Mouse (Mus musculus) intestine, embryonic 15.5 days (tissue): ENCODE results near the gene Gm45837. TPM values are rescaled to one million over a fixed set of nuclear protein-coding genes. Genes with fewer than 3 reads are reported as not detected.

Experiments
- ATAC-seq: fragments of 200-750 bp; cut with Nextera tagmentation; 2 replicates; pipeline ENCODE4 v1.8.0; 2017; ENCODE audit warnings: moderate TSS enrichment, moderate library complexity
- H3K27ac ChIP-seq: fragments of 300-500 bp; sonication (generic); 2 replicates; pipeline ENCODE4 v1.5.1; 2015; ENCODE audit warnings: mild to moderate bottlenecking, inconsistent platforms
- H3K27me3 ChIP-seq: fragments of 300-500 bp; sonication (generic); replicated peaks from 2 replicates; pipeline ENCODE4 v1.6.1; 2015; ENCODE audit warnings: inconsistent platforms
- H3K36me3 ChIP-seq: fragments of 300-500 bp; sonication (generic); 2 replicates; pipeline ENCODE4 v1.6.1; 2015; ENCODE audit warnings: inconsistent platforms
- H3K4me1 ChIP-seq: fragments of 300-500 bp; sonication (generic); replicated peaks from 2 replicates; pipeline ENCODE4 v1.6.1; 2015; ENCODE audit warnings: inconsistent platforms
- H3K4me2 ChIP-seq: fragments of 300-500 bp; sonication (generic); replicated peaks from 2 replicates; pipeline ENCODE4 v1.6.1; 2015; ENCODE audit warnings: mild to moderate bottlenecking, inconsistent platforms
- H3K4me3 ChIP-seq: fragments of 300-500 bp; sonication (generic); replicated peaks from 2 replicates; pipeline ENCODE4 v1.5.1; 2015; ENCODE audit warnings: inconsistent platforms
- H3K9ac ChIP-seq: fragments of 300-500 bp; sonication (generic); 2 replicates; pipeline ENCODE4 v1.6.1; 2015; ENCODE audit warnings: inconsistent platforms
- H3K9me3 ChIP-seq: fragments of 300-500 bp; sonication (generic); 2 replicates; pipeline ENCODE4 v1.6.1; 2016; ENCODE audit warnings: inconsistent platforms
- WGBS: fragments of 180-500 bp; shearing (Covaris S2); methylation state at CpG from one replicate; pipeline ENCODE4 v1.1.7; 2015; 5-methylcytosine and 5-hydroxymethylcytosine counted together
- polyA plus RNA-seq: library from polyadenylated mRNA; unstranded; fragments of >200 nt; fragmentation: Nextera tagmentation; extraction: Ambion mirVana; gene quantifications from 2 replicates; pipeline ENCODE4 v1.2.1, GENCODE M21; 2015

Gm45837 gene
- polyA plus RNA-seq, 1 experiment from 2014 or later: 3.5 TPM

GRCm38 (mm10) chr7:101378796-101379465, 31.8 kb upstream of the Gm45837 start:
- H3K4me3 ChIP-seq: peak overlapping the region; percentile 30
- no peaks in the 10 kb centered on the region for H3K9me3 ChIP-seq
- peak overlapping the region; percentile 81; the same call in 1 of the 2 replicates for H3K27ac ChIP-seq
- WGBS: 44% methylated on average over 5 of the region's 5 CpGs
- ATAC-seq: no peak
- peak overlapping the region; percentile 62 for H3K4me2 ChIP-seq
- H3K4me1 ChIP-seq: peaks cover 37% of the 10 kb centered on the region
- H3K27me3 ChIP-seq: no peaks in the 10 kb centered on the region
- no peaks in the 10 kb centered on the region for H3K36me3 ChIP-seq
- peak overlapping the region; percentile 17; the same call in 1 of the 2 replicates for H3K9ac ChIP-seq

DNA sequence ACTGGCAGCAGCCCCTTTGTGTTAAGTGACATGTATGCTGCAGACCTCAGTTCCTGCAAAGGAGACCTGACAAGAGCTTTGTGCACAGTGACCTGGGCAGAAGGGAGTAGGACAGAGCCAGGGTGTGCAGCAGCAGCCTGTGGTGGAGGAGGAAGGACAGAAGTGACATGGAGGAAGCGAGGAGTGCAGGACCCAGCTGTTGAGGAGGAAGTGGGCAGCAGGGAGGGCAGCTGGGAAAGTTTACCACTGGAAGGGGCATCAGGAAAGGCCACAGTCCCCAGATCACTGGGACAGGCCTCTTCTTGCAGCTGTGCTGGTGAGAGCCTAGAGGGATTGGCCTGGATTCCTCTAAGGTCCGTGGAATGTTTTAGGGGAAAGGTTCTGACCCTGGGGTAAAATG, 31.0 kb upstream of the Gm45837 start:
- no peak overlapping the region for H3K4me3 ChIP-seq

DNA sequence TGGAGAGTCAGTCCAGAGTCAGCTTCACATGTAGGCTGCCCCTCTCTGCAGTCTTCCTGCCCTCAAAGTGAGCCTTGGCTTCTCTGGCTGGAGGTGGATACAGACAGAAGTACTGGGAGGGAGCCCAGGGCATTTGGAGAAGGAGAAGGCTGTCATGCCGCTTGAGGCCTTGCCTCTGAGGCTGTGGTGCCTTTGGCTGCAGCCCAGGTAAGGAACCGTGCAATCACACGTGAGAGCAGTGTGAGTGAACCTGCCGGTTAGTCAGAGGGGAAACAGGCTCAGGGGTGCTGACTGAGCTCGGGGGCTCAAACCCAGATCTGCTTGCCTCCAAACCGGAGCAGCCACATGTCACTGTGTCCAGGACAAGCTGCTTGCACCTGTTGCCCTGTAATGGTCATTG, 29.2 kb upstream of the Gm45837 start:
- Histone ChIP-seq H3K9me3 (no peaks in the 10 kb centered on the region), H3K27me3 (no peaks in the 10 kb centered on the region), H3K4me1 (peaks cover 61% of the 10 kb centered on the region), H3K4me3 (no peak overlapping the region), H3K36me3 (no peaks in the 10 kb centered on the region), H3K4me2 (no peak overlapping the region), H3K9ac (no peak overlapping the region), H3K27ac (no peak overlapping the region)
- no peak for ATAC-seq
- 84% methylated on average over 6 of the region's 6 CpGs for WGBS

More for the DNA sequence above, 31.0 kb upstream of the Gm45837 start:
- peak overlapping the region; percentile 62 for H3K4me2 ChIP-seq
- H3K4me1 ChIP-seq: peaks cover 44% of the 10 kb centered on the region
- H3K9me3 ChIP-seq: no peaks in the 10 kb centered on the region
- H3K27me3 ChIP-seq: no peaks in the 10 kb centered on the region
- no peak for ATAC-seq
- 0 out of 2 replicates have a peak overlapping the region, but pooled peaks have one; percentile 3 for H3K9ac ChIP-seq
- H3K27ac ChIP-seq: no peak overlapping the region
- H3K36me3 ChIP-seq: no peaks in the 10 kb centered on the region
- 54% methylated on average over 2 of the region's 2 CpGs for WGBS

- H3K36me3 ChIP-seq: peaks cover 4% of the 10 kb centered on the region; the same call in 1 of the 2 replicates
- no peaks in the 10 kb centered on the region for H3K9me3 ChIP-seq
- WGBS: 60% methylated on average over 8 of the region's 8 CpGs
- no peak overlapping the region for H3K9ac ChIP-seq
- H3K4me2 ChIP-seq: no peak overlapping the region
- no peak for ATAC-seq
- peaks cover 54% of the 10 kb centered on the region for H3K4me1 ChIP-seq
- H3K4me3 ChIP-seq: no peak overlapping the region
- no peaks in the 10 kb centered on the region for H3K27me3 ChIP-seq
- no peak overlapping the region for H3K27ac ChIP-seq
These were observed 28.3 kb upstream of the Gm45837 start for GRCm38 (mm10) chr7:101382378-101382777.

- 80% methylated on average over 3 of the region's 3 CpGs for WGBS
- no peaks in the 10 kb centered on the region for H3K27me3 ChIP-seq
- H3K27ac ChIP-seq: no peak overlapping the region; the same call in 1 of the 2 replicates
- peaks cover 43% of the 10 kb centered on the region for H3K4me1 ChIP-seq
- ATAC-seq: no peak
- no peaks in the 10 kb centered on the region for H3K9me3 ChIP-seq
- H3K4me3 ChIP-seq: no peak overlapping the region
- peaks cover 11% of the 10 kb centered on the region; the same call in 1 of the 2 replicates for H3K36me3 ChIP-seq
- no peak overlapping the region for H3K4me2 ChIP-seq
- H3K9ac ChIP-seq: no peak overlapping the region
These were observed 26.9 kb upstream of the Gm45837 start for GRCm38 (mm10) chr7:101383756-101384155.

GRCm38 (mm10) chr7:101384931-101385330, 25.8 kb upstream of the Gm45837 start:
- Histone ChIP-seq H3K36me3 (peaks cover 11% of the 10 kb centered on the region; the same call in 1 of the 2 replicates), H3K4me3 (no peak overlapping the region), H3K27me3 (no peaks in the 10 kb centered on the region), H3K27ac (peak overlapping the region; percentile 73), H3K4me1 (peaks cover 33% of the 10 kb centered on the region), H3K4me2 (peak overlapping the region; percentile 5; the same call in 1 of the 2 replicates), H3K9me3 (no peaks in the 10 kb centered on the region), H3K9ac (no peak overlapping the region)
- ATAC-seq: no peak
- WGBS: 46% methylated on average over 10 of the region's 10 CpGs

DNA sequence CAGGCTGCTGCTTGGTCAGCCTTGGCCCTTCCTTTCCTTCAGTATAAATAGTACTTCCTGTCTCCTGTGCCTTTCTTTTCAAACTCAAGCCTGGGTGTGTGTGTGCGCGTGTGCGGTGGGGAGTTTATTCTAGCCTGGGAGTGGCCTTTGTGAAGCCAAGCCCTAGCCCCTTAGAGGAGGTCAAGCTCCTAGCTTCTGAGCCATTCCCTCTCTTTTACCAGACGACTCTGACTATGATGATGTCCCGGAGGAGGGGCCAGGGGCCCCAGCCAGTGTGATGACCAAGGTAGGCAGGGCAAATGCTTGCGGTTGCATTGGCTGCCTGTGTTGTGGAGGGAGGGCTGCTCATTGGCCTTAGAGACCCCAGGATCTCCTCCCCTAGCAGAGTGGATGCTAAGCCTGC, 25.4 kb upstream of the Gm45837 start:
- Histone ChIP-seq H3K27ac (peak overlapping the region; percentile 73), H3K9me3 (no peaks in the 10 kb centered on the region), H3K27me3 (no peaks in the 10 kb centered on the region), H3K9ac (no peak overlapping the region), H3K4me3 (no peak overlapping the region), H3K4me2 (peak overlapping the region; percentile 5), H3K4me1 (peaks cover 35% of the 10 kb centered on the region), H3K36me3 (peaks cover 15% of the 10 kb centered on the region; the same call in 1 of the 2 replicates)
- peak; percentile 70 for ATAC-seq
- 15% methylated on average over 6 of the region's 6 CpGs for WGBS

DNA sequence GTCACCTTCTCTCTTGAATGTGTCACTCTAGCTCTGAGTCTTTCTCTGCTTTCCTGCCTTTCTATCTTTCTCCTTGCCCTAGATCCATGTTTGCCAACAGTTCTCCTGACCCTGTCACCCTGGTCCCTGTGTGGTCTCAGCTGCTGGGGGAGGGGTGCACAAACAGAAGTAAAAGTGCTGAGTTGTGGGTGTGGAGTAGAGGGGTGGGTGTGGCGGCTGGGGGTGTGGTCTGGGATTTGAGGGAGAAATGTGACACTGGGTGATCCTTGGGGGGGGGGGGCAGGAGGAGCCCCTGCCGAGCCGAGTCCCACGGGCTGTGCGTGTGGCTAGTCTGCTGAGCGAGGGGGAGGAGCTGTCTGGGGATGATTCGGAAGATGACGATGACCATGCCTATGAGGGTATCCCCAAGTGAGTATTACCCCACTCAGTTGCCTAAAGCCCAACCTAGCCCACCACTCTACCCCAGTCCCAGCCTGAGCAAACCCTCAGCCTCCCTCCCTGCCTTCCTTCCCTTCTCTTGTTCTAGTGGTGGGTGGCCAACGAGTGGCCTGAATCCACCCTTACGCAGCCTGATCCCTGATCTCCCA, 24.7 kb upstream of the Gm45837 start:
- H3K9ac ChIP-seq: no peak overlapping the region
- 44% methylated on average over 8 of the region's 10 CpGs for WGBS
- H3K4me2 ChIP-seq: peak overlapping the region; percentile 5
- H3K36me3 ChIP-seq: peaks cover 17% of the 10 kb centered on the region; the same call in 1 of the 2 replicates
- ATAC-seq: peak; percentile 21; the same call in 1 of the 2 replicates
- peaks cover 35% of the 10 kb centered on the region for H3K4me1 ChIP-seq
- H3K27ac ChIP-seq: peak overlapping the region; percentile 73; the same call in 1 of the 2 replicates
- no peaks in the 10 kb centered on the region for H3K27me3 ChIP-seq
- H3K4me3 ChIP-seq: no peak overlapping the region
- no peaks in the 10 kb centered on the region for H3K9me3 ChIP-seq

- no peak for ATAC-seq
- peaks cover 17% of the 10 kb centered on the region; the same call in 1 of the 2 replicates for H3K36me3 ChIP-seq
- H3K9ac ChIP-seq: no peak overlapping the region
- H3K4me1 ChIP-seq: peaks cover 45% of the 10 kb centered on the region
- WGBS: 76% methylated on average over 6 of the region's 6 CpGs
- H3K9me3 ChIP-seq: no peaks in the 10 kb centered on the region
- no peak overlapping the region for H3K4me2 ChIP-seq
- no peak overlapping the region for H3K4me3 ChIP-seq
- no peak overlapping the region for H3K27ac ChIP-seq
- no peaks in the 10 kb centered on the region for H3K27me3 ChIP-seq
These were observed 21.4 kb upstream of the Gm45837 start for GRCm38 (mm10) chr7:101389256-101389655.

DNA sequence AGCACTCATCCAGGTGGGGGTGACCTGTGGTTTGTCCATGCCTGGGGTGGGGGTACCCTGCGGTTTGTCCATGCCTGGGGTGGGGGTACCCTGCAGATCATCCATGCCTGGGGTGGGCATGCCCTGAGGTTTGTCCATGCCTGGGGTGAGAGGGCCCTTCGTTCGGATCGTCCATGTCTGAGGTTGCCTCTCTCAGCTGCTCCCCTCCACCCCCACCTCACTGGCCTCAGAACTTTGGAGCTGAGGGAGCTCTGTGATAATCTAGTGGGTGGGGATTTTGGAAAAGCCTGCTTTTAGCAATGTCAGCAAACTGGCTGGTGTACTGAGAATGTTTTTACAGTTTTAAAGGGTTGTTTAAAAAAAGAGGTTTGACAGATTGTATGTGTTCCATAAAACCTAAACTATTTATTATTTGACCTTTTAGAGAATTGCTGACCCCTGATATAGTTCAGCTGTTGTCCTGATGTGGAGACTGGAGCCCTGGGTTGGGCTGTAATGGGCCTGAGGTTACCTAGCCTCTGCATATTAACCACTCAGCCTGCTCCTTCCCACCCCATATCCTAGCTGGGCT, 18.7 kb upstream of the Gm45837 start:
- Histone ChIP-seq H3K4me3 (no peak overlapping the region), H3K36me3 (peaks cover 24% of the 10 kb centered on the region), H3K4me2 (no peak overlapping the region), H3K9ac (no peak overlapping the region), H3K9me3 (no peaks in the 10 kb centered on the region), H3K4me1 (peaks cover 30% of the 10 kb centered on the region), H3K27me3 (no peaks in the 10 kb centered on the region), H3K27ac (peak overlapping the region; percentile 95)
- ATAC-seq: no peak
- WGBS: 57% methylated on average over 4 of the region's 4 CpGs

DNA sequence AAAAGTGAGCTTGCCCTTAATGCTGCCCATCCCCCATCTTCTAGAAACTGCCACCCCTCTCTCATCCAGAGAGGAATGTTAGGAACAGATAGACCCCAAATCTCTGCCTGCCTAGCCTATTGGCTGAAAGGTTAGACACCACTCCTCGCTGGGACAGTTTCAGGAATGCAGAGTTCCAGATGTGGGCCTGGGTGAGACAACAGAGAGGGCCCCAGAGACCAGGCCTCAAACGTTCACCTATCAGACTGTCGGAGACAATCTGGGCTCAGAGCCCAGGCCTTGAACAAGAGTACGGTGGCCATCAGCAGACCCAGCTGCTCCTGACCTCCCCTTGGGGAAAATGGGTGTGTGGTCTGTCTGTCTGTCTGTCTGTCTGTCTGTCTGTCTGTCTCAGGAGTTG, 17.7 kb upstream of the Gm45837 start:
- Histone ChIP-seq H3K4me1 (peaks cover 30% of the 10 kb centered on the region), H3K9me3 (no peaks in the 10 kb centered on the region), H3K9ac (no peak overlapping the region), H3K27me3 (no peaks in the 10 kb centered on the region), H3K4me3 (no peak overlapping the region), H3K4me2 (peak overlapping the region; percentile 58; the same call in 1 of the 2 replicates), H3K36me3 (peaks cover 28% of the 10 kb centered on the region), H3K27ac (peak overlapping the region; percentile 95)
- 43% methylated on average over 4 of the region's 4 CpGs for WGBS
- ATAC-seq: no peak

DNA sequence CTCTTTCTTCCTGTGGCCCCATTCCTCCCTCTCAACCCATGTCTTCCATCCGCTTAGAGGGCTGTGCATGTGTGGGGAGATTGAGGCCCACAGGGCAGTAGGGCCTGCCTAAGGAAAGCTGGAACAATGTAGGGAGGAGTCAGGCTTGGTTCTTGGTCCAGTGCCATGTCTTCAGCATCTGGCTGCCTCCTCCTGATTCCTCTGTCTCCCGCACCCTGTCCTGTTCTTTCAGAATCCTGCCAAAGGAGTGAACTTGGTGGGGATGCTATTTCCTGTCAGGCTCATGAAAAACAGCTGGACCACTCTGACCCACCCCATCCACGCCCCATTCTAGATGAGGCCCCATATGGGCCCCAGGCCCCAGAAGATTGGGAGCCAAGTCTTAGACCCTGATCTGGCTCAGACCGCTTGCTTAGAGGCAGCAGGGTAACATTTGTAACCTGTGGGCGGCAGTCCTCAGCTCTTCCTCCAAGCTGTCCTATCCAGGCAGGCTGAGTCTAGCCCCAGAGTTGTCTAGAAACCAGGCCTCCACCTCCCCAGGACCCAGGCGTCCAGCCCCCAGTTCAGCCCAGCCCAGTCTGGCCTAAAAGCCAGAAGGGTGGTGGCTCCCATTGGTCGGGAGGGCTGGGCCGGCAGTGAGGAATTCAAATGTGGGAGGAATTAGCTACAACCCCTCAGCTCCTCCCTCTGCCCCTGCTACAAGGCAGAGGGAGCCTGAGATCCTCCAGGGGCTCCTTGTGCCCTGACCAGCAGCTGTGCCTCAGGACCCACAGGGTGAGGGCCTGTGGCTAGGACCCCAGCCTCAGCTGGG, 16.8 kb upstream of the Gm45837 start:
- H3K27me3 ChIP-seq: no peaks in the 10 kb centered on the region
- ATAC-seq: peak; percentile 89
- peaks cover 30% of the 10 kb centered on the region for H3K4me1 ChIP-seq
- H3K4me3 ChIP-seq: peak overlapping the region; percentile 39
- WGBS: 32% methylated on average over 8 of the region's 8 CpGs
- peaks cover 35% of the 10 kb centered on the region for H3K36me3 ChIP-seq
- peak overlapping the region; percentile 58 for H3K4me2 ChIP-seq
- H3K9me3 ChIP-seq: no peaks in the 10 kb centered on the region
- H3K27ac ChIP-seq: peak overlapping the region; percentile 95
- H3K9ac ChIP-seq: peak overlapping the region; percentile 50
